Mouse (Mus musculus) megakaryocyte, embryonic 14.5 days (primary cell): ENCODE data around the gene Top1.

Source experiments
- FLI1 ChIP-seq: IDR thresholded peaks from 2 replicates; pipeline ENCODE4 v1.6.1; 2012; ENCODE audit warnings: low read length, inconsistent platforms, mixed read lengths
- GATA1 ChIP-seq: IDR thresholded peaks from 3 replicates; pipeline ENCODE4 v1.6.1; 2012; ENCODE audit warnings: mixed read lengths, low read length, inconsistent platforms, borderline replicate concordance

- TF ChIP-seq GATA1 (no peak), FLI1 (no peak)
Measured at GRCm38 (mm10) chr2:160731839-160732261, 86.2 kb downstream of the Top1 start.
